Mouse (Mus musculus) myocyte (in vitro differentiated cells): ENCODE data around the gene Iqcf1. TPM values are rescaled to one million over a fixed set of nuclear protein-coding genes. Genes with fewer than 3 reads are reported as not detected.
"Not testable (repeated sequence)": the region's sequence is repeated elsewhere in the genome, so short reads cannot be mapped to it uniquely, and the experiment has no call there.

Experiments used
- H3K27me3 ChIP-seq: one replicate; pipeline ENCODE4 v1.6.1; 2011; ENCODE audit not compliant: control insufficient read depth, insufficient read depth, insufficient read length
- H3K36me3 ChIP-seq: one replicate; pipeline ENCODE4 v1.6.1; 2011; ENCODE audit not compliant: control insufficient read depth, insufficient read depth
- H3K4me2 ChIP-seq: one replicate; pipeline ENCODE4 v1.6.1; 2011; ENCODE audit warnings: low read depth, control low read depth
- H3K4me3 ChIP-seq: one replicate; pipeline ENCODE4 v1.5.1; 2011; ENCODE audit warnings: mild to moderate bottlenecking, control low read depth, moderate library complexity
- H3K79me2 ChIP-seq: one replicate; pipeline ENCODE4 v1.6.1; 2011; ENCODE audit not compliant: control insufficient read depth, insufficient read depth
- H3ac ChIP-seq: one replicate; pipeline ENCODE4 v1.6.1; 2011; ENCODE audit not compliant: control insufficient read depth, insufficient read length
- CEBPB ChIP-seq: IDR thresholded peaks from 2 replicates; pipeline ENCODE4 v1.6.1; 2011; ENCODE audit warnings: mild to moderate bottlenecking, moderate library complexity; ENCODE audit not compliant: poor library complexity, insufficient read depth, severe bottlenecking
- E2F4 ChIP-seq: IDR thresholded peaks from one replicate; pipeline ENCODE4 v1.6.1; 2011; ENCODE audit warnings: mild to moderate bottlenecking, control low read depth, moderate library complexity; ENCODE audit not compliant: insufficient read depth
- MAX ChIP-seq: IDR thresholded peaks from one replicate; pipeline ENCODE4 v1.6.1; 2011; ENCODE audit warnings: low read depth, mild to moderate bottlenecking, control low read depth
- MYOD1 ChIP-seq, 3 experiments: IDR thresholded peaks; one replicate each; pipeline ENCODE4 v1.6.1; 2011; ENCODE audit warnings: control low read depth in 2 of 3, low read depth in 2 of 3, mild to moderate bottlenecking in 2 of 3, moderate library complexity in 1 of 3; ENCODE audit not compliant: insufficient read length in 2 of 3, control insufficient read depth in 1 of 3
- MYOG ChIP-seq, 3 experiments: IDR thresholded peaks; one replicate each; pipeline ENCODE4 v1.6.1; 2011; ENCODE audit warnings: control low read depth in 2 of 3, low read depth in 2 of 3, mild to moderate bottlenecking in 2 of 3; ENCODE audit not compliant: insufficient read length in 2 of 3, control insufficient read depth in 1 of 3, insufficient read depth in 1 of 3
- POLR2A ChIP-seq: IDR thresholded peaks from one replicate; pipeline ENCODE4 v1.6.1; 2011; ENCODE audit warnings: low read depth, mild to moderate bottlenecking, control low read depth, moderate library complexity; ENCODE audit not compliant: insufficient read length
- POLR2AphosphoS2 ChIP-seq: IDR thresholded peaks from one replicate; pipeline ENCODE4 v1.6.1; 2011; ENCODE audit warnings: low read depth, control low read depth; ENCODE audit not compliant: insufficient read length
- REST ChIP-seq: IDR thresholded peaks from one replicate; pipeline ENCODE4 v1.6.1; 2011; ENCODE audit warnings: mild to moderate bottlenecking, control low read depth, moderate library complexity; ENCODE audit not compliant: insufficient read depth, insufficient read length
- SRF ChIP-seq: IDR thresholded peaks from one replicate; pipeline ENCODE4 v1.6.1; 2011; ENCODE audit warnings: low read depth; ENCODE audit not compliant: control insufficient read depth, insufficient read length
- TCF12 ChIP-seq: IDR thresholded peaks from one replicate; pipeline ENCODE4 v1.6.1; 2011; ENCODE audit warnings: mild to moderate bottlenecking, control low read depth; ENCODE audit not compliant: poor library complexity, insufficient read depth, severe bottlenecking
- TCF3 ChIP-seq: IDR thresholded peaks from one replicate; pipeline ENCODE4 v1.6.1; 2011; ENCODE audit warnings: low read depth, control low read depth; ENCODE audit not compliant: insufficient read length
- USF1 ChIP-seq: IDR thresholded peaks from one replicate; pipeline ENCODE4 v1.6.1; 2011; ENCODE audit warnings: low read depth, mild to moderate bottlenecking, control low read depth, moderate library complexity
- polyA plus RNA-seq: library from polyadenylated mRNA; unstranded; fragments of >200 nt; fragmentation: generic; extraction: Trizol; gene quantifications from one replicate; pipeline ENCODE4 v1.2.1, GENCODE M21; 2012; ENCODE audit warnings: missing spikeins

The Iqcf1 gene
- polyA plus RNA-seq, 1 experiment = not detected

- Histone ChIP-seq H3ac (no peak overlapping the region), H3K4me3 (no peak overlapping the region), H3K79me2 (peaks cover 3% of the 10 kb centered on the region), H3K36me3 (peaks cover 5% of the 10 kb centered on the region), H3K27me3 (no peaks in the 10 kb centered on the region), H3K4me2 (no peak overlapping the region)
- no peak for TF ChIP-seq E2F4
- TF ChIP-seq TCF3 = no peak
- TF ChIP-seq REST = no peak
- no peak for TF ChIP-seq POLR2A
- no peak for TF ChIP-seq MAX
- no peak for TF ChIP-seq MYOG (IDR thresholded peaks at IDR 0.05; ENCODE audit: control insufficient read depth in 1 of 3, insufficient read depth in 1 of 3, insufficient read length in 2 of 3, low read depth in 2 of 3)
- no peak for TF ChIP-seq MYOD1 (IDR thresholded peaks at IDR 0.05; ENCODE audit: control insufficient read depth in 1 of 3, insufficient read length in 2 of 3, low read depth in 2 of 3)
- no peak for TF ChIP-seq USF1
- TF ChIP-seq TCF12 = no peak
- no peak for TF ChIP-seq CEBPB
- no peak for TF ChIP-seq POLR2AphosphoS2
- no peak for TF ChIP-seq SRF
Measured at GRCm38 (mm10) chr9:106483136-106483535, 16.6 kb upstream of the Iqcf1 start.

- Histone ChIP-seq H3K79me2 (peaks cover 3% of the 10 kb centered on the region), H3K27me3 (no peaks in the 10 kb centered on the region), H3ac (no peak overlapping the region), H3K4me3 (no peak overlapping the region), H3K36me3 (peaks cover 5% of the 10 kb centered on the region), H3K4me2 (no peak overlapping the region)
- no peak for TF ChIP-seq TCF3
- TF ChIP-seq E2F4 = no peak
- no peak for TF ChIP-seq SRF
- TF ChIP-seq MAX = no peak
- TF ChIP-seq TCF12 = no peak
- no peak for TF ChIP-seq MYOG (IDR thresholded peaks at IDR 0.05; ENCODE audit: control insufficient read depth in 1 of 3, insufficient read depth in 1 of 3, insufficient read length in 2 of 3, low read depth in 2 of 3)
Measured at GRCm38 (mm10) chr9:106483606-106484005, 16.2 kb upstream of the Iqcf1 start.

- TF ChIP-seq POLR2A = no peak
- TF ChIP-seq CEBPB = no peak
- TF ChIP-seq USF1 = no peak
- no peak for TF ChIP-seq MAX
- TF ChIP-seq TCF3 = no peak
- no peak for TF ChIP-seq E2F4
- no peak for TF ChIP-seq TCF12
- TF ChIP-seq SRF = no peak
- TF ChIP-seq REST = no peak
- TF ChIP-seq POLR2AphosphoS2 = no peak
- no peak for TF ChIP-seq MYOG (IDR thresholded peaks at IDR 0.05; ENCODE audit: control insufficient read depth in 1 of 3, insufficient read depth in 1 of 3, insufficient read length in 2 of 3, low read depth in 2 of 3)
- Histone ChIP-seq H3K79me2 (no peaks in the 10 kb centered on the region), H3K4me2 (no peak overlapping the region), H3K4me3 (no peak overlapping the region), H3K27me3 (no peaks in the 10 kb centered on the region), H3ac (no peak overlapping the region), H3K36me3 (peaks cover 4% of the 10 kb centered on the region)
Measured at GRCm38 (mm10) chr9:106485076-106485475, 14.7 kb upstream of the Iqcf1 start.

GRCm38 (mm10) chr9:106487602-106488001 is 12.2 kb upstream of the Iqcf1 start:
- H3K27me3 ChIP-seq, H3K36me3 ChIP-seq, H3K79me2 ChIP-seq, H3K4me3 ChIP-seq, H3ac ChIP-seq, H3K4me2 ChIP-seq: not testable (repeated sequence)

GRCm38 (mm10) chr9:106501846-106502245 is 2.1 kb downstream of the Iqcf1 start:
- Histone ChIP-seq H3K27me3 (peaks cover 5% of the 10 kb centered on the region), H3ac (no peak overlapping the region), H3K79me2 (no peaks in the 10 kb centered on the region), H3K4me3 (no peak overlapping the region), H3K36me3 (no peaks in the 10 kb centered on the region), H3K4me2 (no peak overlapping the region)
- TF ChIP-seq MYOD1 (IDR thresholded peaks at IDR 0.05; ENCODE audit: control insufficient read depth in 1 of 3, insufficient read length in 2 of 3, low read depth in 2 of 3) (no peak), REST (no peak), SRF (no peak), TCF12 (no peak), MYOG (IDR thresholded peaks at IDR 0.05; ENCODE audit: control insufficient read depth in 1 of 3, insufficient read depth in 1 of 3, insufficient read length in 2 of 3, low read depth in 2 of 3) (no peak), POLR2A (no peak), E2F4 (no peak), USF1 (no peak), CEBPB (no peak), TCF3 (no peak), POLR2AphosphoS2 (no peak), MAX (no peak)
